Mouse (Mus musculus) megakaryocyte-erythroid progenitor cell, adult 5-6 weeks (primary cell): ENCODE results near the gene Camkmt. TPM values are rescaled to one million over a fixed set of nuclear protein-coding genes. Genes with fewer than 3 reads are reported as not detected.

Source experiments
- ATAC-seq: replicated peaks from 2 replicates; pipeline ENCODE4 v1.8.0; 2016; ENCODE audit warnings: mild to moderate bottlenecking, inconsistent platforms; ENCODE audit not compliant: severe bottlenecking, poor library complexity, low FRiP score, low TSS enrichment
- total RNA-seq, 2 experiments: library from RNA; stranded (forward) in 1 of 2; stranded (reverse) in 1 of 2; fragments of 200-1000, 215-1000 nt in 1 of 2; fragments of >200 nt in 1 of 2; fragmentation: Nextera tagmentation in 1 of 2; gene quantifications; 2 replicates each; pipeline ENCODE4 v1.2.3; 2014 to 2017

Camkmt gene
- total RNA-seq, 2 experiments from 2014 or later, result 3.1 to 5.6 TPM

GRCm38 (mm10) chr17:85258703-85259341 is 168.5 kb downstream of the Camkmt start:
- no peak for ATAC-seq

- no peak for ATAC-seq
Observed at GRCm38 (mm10) chr17:85266831-85267422, 176.6 kb downstream of the Camkmt start.

- ATAC-seq, result no peak
Observed at GRCm38 (mm10) chr17:85271466-85272175, 181.3 kb downstream of the Camkmt start.

GRCm38 (mm10) chr17:85279720-85280119 is 189.4 kb downstream of the Camkmt start:
- ATAC-seq, result no peak

GRCm38 (mm10) chr17:85282447-85282846 is 192.1 kb downstream of the Camkmt start:
- ATAC-seq, result no peak

GRCm38 (mm10) chr17:85291154-85291553 is 200.8 kb downstream of the Camkmt start:
- no peak for ATAC-seq

GRCm38 (mm10) chr17:85291601-85292000 is 201.2 kb downstream of the Camkmt start:
- ATAC-seq, result no peak

GRCm38 (mm10) chr17:85292276-85292675 is 201.9 kb downstream of the Camkmt start:
- ATAC-seq, result no peak

GRCm38 (mm10) chr17:85303686-85304085 is 213.3 kb downstream of the Camkmt start:
- no peak for ATAC-seq

GRCm38 (mm10) chr17:85308566-85308965 is 218.2 kb downstream of the Camkmt start:
- no peak for ATAC-seq

- no peak for ATAC-seq
Observed at GRCm38 (mm10) chr17:85309046-85309445, 218.7 kb downstream of the Camkmt start.

- ATAC-seq, result no peak
Observed at GRCm38 (mm10) chr17:85311348-85311747, 221.0 kb downstream of the Camkmt start.

- ATAC-seq, result no peak
Observed at GRCm38 (mm10) chr17:85318401-85318800, 228.0 kb downstream of the Camkmt start.

GRCm38 (mm10) chr17:85319779-85320300 is 229.5 kb downstream of the Camkmt start:
- no peak for ATAC-seq

- ATAC-seq, result no peak
Observed at GRCm38 (mm10) chr17:85328901-85329300, 238.5 kb downstream of the Camkmt start.

- no peak for ATAC-seq
Observed at GRCm38 (mm10) chr17:85335464-85335863, 245.1 kb downstream of the Camkmt start.

GRCm38 (mm10) chr17:85337666-85338065 is 247.3 kb downstream of the Camkmt start:
- no peak for ATAC-seq

GRCm38 (mm10) chr17:85341134-85341700 is 250.9 kb downstream of the Camkmt start:
- no peak for ATAC-seq

GRCm38 (mm10) chr17:85342471-85342870 is 252.1 kb downstream of the Camkmt start:
- no peak for ATAC-seq

- no peak for ATAC-seq
Observed at GRCm38 (mm10) chr17:85343435-85343834, 253.1 kb downstream of the Camkmt start.
